Mouse (Mus musculus): ENCODE measurements around the gene Ube2k. TPM values are rescaled to one million over a fixed set of nuclear protein-coding genes. Genes with fewer than 3 reads are reported as not detected.

Ube2k gene
- polyA plus RNA-seq, 1 experiment from 2014 or later, result 178 TPM

DNA sequence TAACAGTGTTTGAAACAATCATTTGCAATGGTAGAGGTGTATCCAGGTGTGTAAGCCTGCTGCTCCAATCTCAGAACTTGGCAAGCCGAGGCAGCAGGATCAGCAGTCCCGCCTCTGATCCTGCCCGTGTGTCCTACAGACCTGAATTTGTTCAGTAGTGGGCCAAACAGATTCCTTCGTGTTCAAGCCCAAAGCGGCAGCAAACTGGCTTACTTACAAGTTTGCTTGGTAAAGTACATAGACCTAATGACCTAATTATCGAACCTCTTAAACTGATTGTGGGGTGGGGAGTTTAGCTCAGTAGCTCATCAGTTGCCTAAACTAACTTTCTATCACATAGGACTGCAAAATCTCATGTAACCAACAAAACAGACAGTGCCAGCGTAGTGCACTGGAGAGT is 62.6 kb downstream of the Ube2k start:
- ATAC-seq (ENCODE audit: low FRiP score, low read depth), result no peak
- no peak overlapping the region for H3K4me3 ChIP-seq
- no peak overlapping the region for H3K27ac ChIP-seq (replicated peaks)
- H3K9ac ChIP-seq (replicated peaks), result no peak overlapping the region
- no peak overlapping the region for H3K4me2 ChIP-seq (replicated peaks)
- H3K4me1 ChIP-seq, result no peaks in the 10 kb centered on the region
- 93% methylated on average over 7 of the region's 7 CpGs for WGBS
- no peaks in the 10 kb centered on the region for H3K27me3 ChIP-seq
- H3K36me3 ChIP-seq, result peaks cover 17% of the 10 kb centered on the region
- H3K9me3 ChIP-seq, result no peaks in the 10 kb centered on the region

DNA sequence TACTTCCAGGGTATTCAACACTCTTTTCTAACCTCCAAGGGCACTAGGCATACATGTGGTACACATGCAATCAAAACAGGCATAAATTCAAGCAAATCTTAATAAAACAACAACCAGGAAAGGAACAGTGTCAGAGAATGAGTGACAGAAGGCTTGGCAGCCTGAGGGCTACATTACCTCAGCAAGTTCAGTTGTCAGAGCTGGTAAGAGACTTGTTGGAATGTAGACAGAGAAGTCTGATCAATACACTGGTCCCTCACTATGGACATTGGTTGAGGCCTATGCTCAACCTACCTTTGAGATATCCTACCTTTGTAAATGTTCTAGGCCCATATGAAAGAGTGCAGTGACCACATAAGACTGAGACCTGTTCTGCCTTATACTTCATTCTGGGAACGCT is 69.8 kb downstream of the Ube2k start:
- no peaks in the 10 kb centered on the region for H3K9me3 ChIP-seq
- WGBS, result 89% methylated on average over 1 of the region's 1 CpGs
- ATAC-seq (ENCODE audit: low FRiP score, low read depth), result no peak
- H3K27ac ChIP-seq (replicated peaks), result no peak overlapping the region
- no peak overlapping the region for H3K4me3 ChIP-seq
- no peak overlapping the region for H3K9ac ChIP-seq (replicated peaks)
- H3K36me3 ChIP-seq, result peaks cover 16% of the 10 kb centered on the region; the same call in 1 of the 2 replicates
- no peaks in the 10 kb centered on the region for H3K27me3 ChIP-seq
- H3K4me2 ChIP-seq (replicated peaks), result no peak overlapping the region
- no peaks in the 10 kb centered on the region for H3K4me1 ChIP-seq

GRCm38 (mm10) chr5:65609769-65610168 is 72.7 kb downstream of the Ube2k start:
- Histone ChIP-seq H3K9ac (replicated peaks) (no peak overlapping the region), H3K36me3 (peaks cover 27% of the 10 kb centered on the region), H3K27ac (replicated peaks) (no peak overlapping the region), H3K4me1 (no peaks in the 10 kb centered on the region), H3K4me3 (no peak overlapping the region), H3K9me3 (no peaks in the 10 kb centered on the region), H3K4me2 (replicated peaks) (no peak overlapping the region), H3K27me3 (no peaks in the 10 kb centered on the region)
- 85% methylated on average over 5 of the region's 5 CpGs for WGBS
- ATAC-seq (ENCODE audit: low FRiP score, low read depth), result no peak

DNA sequence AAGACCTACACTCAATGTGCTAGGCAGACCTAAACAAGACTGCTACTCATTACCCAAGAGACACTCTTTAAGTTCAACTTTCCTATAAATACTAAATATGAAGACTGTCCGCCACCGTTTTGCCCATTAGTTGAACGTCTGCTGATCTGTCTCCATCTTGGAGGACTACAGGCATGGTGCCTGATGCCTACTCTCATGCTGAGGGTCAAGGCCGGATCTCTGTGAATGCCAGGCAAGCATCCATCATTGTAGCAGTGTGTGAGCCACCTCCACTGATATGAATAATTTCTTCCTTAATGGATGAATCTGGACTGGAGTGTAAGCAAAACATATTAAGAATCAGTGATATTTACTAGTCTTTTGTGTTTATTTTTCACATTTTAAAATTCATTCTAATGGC is 73.5 kb downstream of the Ube2k start:
- H3K9me3 ChIP-seq, result no peaks in the 10 kb centered on the region
- no peak overlapping the region for H3K27ac ChIP-seq (replicated peaks)
- no peak overlapping the region for H3K4me3 ChIP-seq
- WGBS, result 90% methylated on average over 4 of the region's 4 CpGs
- ATAC-seq (ENCODE audit: low FRiP score, low read depth), result no peak
- H3K36me3 ChIP-seq, result peaks cover 35% of the 10 kb centered on the region
- no peak overlapping the region for H3K4me2 ChIP-seq (replicated peaks)
- no peaks in the 10 kb centered on the region for H3K27me3 ChIP-seq
- no peaks in the 10 kb centered on the region for H3K4me1 ChIP-seq
- no peak overlapping the region for H3K9ac ChIP-seq (replicated peaks)

- no peak overlapping the region for H3K4me3 ChIP-seq
- H3K9me3 ChIP-seq, result no peaks in the 10 kb centered on the region
- H3K9ac ChIP-seq (replicated peaks), result no peak overlapping the region
- WGBS, result 87% methylated on average over 9 of the region's 9 CpGs
- H3K4me2 ChIP-seq (replicated peaks), result no peak overlapping the region
- no peaks in the 10 kb centered on the region for H3K27me3 ChIP-seq
- no peaks in the 10 kb centered on the region for H3K4me1 ChIP-seq
- H3K27ac ChIP-seq (replicated peaks), result no peak overlapping the region
- ATAC-seq (ENCODE audit: low FRiP score, low read depth), result no peak
- peaks cover 50% of the 10 kb centered on the region for H3K36me3 ChIP-seq
Measured at GRCm38 (mm10) chr5:65613152-65613924, 76.3 kb downstream of the Ube2k start.

DNA sequence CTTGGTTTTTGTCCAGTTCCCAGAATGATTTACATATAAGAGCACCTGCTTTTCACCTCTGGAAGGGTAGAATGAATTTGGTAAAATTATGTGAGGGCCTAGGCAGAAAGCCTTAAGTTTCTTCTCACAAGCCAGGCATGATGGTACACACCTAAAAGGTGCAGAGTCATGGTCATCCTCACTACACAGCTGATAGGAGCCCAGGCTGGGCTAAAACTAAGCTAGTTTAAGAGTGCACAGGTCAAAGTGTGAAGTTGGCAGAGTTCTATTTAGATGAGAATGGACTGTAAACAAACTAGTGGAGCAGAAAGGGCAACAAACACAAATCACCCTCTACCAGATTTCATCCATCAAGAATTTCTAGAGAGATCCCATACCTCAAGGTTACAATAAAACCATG is 87.3 kb downstream of the Ube2k start:
- peaks cover 57% of the 10 kb centered on the region for H3K36me3 ChIP-seq
- H3K9me3 ChIP-seq, result no peaks in the 10 kb centered on the region
- H3K4me1 ChIP-seq, result no peaks in the 10 kb centered on the region
- ATAC-seq (ENCODE audit: low FRiP score, low read depth), result no peak
- no peaks in the 10 kb centered on the region for H3K27me3 ChIP-seq
- H3K4me2 ChIP-seq (replicated peaks), result no peak overlapping the region
- H3K9ac ChIP-seq (replicated peaks), result no peak overlapping the region
- no peak overlapping the region for H3K4me3 ChIP-seq
- H3K27ac ChIP-seq (replicated peaks), result no peak overlapping the region

DNA sequence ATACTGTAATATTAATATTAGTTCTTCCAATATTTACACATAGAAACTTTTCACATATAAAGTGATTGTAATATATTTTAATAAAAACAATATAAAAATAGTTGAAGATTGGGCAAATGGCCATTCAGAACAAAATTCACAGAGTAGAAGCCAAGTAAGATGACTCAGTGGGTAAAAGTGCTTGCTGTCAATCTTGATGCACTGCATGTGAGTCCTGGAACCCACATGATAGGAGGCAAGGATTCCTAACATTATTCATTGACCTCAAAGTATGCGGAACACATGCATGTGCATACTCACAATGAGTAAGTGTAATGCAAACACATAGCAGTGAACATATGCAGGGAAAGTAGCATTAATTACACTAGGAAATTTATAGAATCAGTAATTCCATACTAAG is 101.9 kb downstream of the Ube2k start:
- no peaks in the 10 kb centered on the region for H3K27me3 ChIP-seq
- H3K27ac ChIP-seq (replicated peaks), result no peak overlapping the region
- H3K9me3 ChIP-seq, result no peaks in the 10 kb centered on the region
- WGBS, result 95% methylated on average over 1 of the region's 1 CpGs
- H3K4me3 ChIP-seq, result no peak overlapping the region
- no peaks in the 10 kb centered on the region for H3K4me1 ChIP-seq
- no peak overlapping the region for H3K4me2 ChIP-seq (replicated peaks)
- ATAC-seq (ENCODE audit: low FRiP score, low read depth), result no peak
- H3K36me3 ChIP-seq, result peaks cover 64% of the 10 kb centered on the region
- H3K9ac ChIP-seq (replicated peaks), result no peak overlapping the region

Other genes starting within 250 kb of the Ube2k start
- 68.4 and 73.5 TPM in 2 replicates for gene Rfc1, start 201.6 kb upstream of the Ube2k start, polyA plus RNA-seq (2016; fragmentation: Nextera tagmentation; extraction: Ambion mirVana)
- gene Klb, start 188.9 kb upstream of the Ube2k start, polyA plus RNA-seq (2016; fragmentation: Nextera tagmentation; extraction: Ambion mirVana), result not detected in 2 replicates
- 717 and 736 TPM in 2 replicates for gene Rpl9, start 145.8 kb upstream of the Ube2k start, polyA plus RNA-seq (2016; fragmentation: Nextera tagmentation; extraction: Ambion mirVana)
- gene Lias, start 145.7 kb upstream of the Ube2k start, polyA plus RNA-seq (2016; fragmentation: Nextera tagmentation; extraction: Ambion mirVana), result 61.1 and 64.1 TPM in 2 replicates
- gene Ugdh, start 101.3 kb upstream of the Ube2k start, polyA plus RNA-seq (2016; fragmentation: Nextera tagmentation; extraction: Ambion mirVana), result 67.7 and 69.3 TPM in 2 replicates
- not detected in 2 replicates for gene Gm43552, start 44.4 kb upstream of the Ube2k start, polyA plus RNA-seq (2016; fragmentation: Nextera tagmentation; extraction: Ambion mirVana)
- gene Smim14, start within 50 bp of the Ube2k start, polyA plus RNA-seq (2016; fragmentation: Nextera tagmentation; extraction: Ambion mirVana), result 117 and 118 TPM in 2 replicates
- 114 and 131 TPM in 2 replicates for gene Pds5a, start 161.0 kb downstream of the Ube2k start, polyA plus RNA-seq (2016; fragmentation: Nextera tagmentation; extraction: Ambion mirVana)
- gene N4bp2, start 226.3 kb downstream of the Ube2k start, polyA plus RNA-seq (2016; fragmentation: Nextera tagmentation; extraction: Ambion mirVana), result 34.5 and 38.8 TPM in 2 replicates

Measured in midbrain, embryonic 12.5 days (tissue).